Mouse (Mus musculus) left cerebral cortex, postnatal 36 days (tissue): ENCODE results near the gene Pgpep1. TPM values are rescaled to one million over a fixed set of nuclear protein-coding genes. Genes with fewer than 3 reads are reported as not detected.
A peak's percentile ranks its signal among the peaks of the same experiment; 100 is the strongest.

ENCODE experiments used
- DNase-seq, 2 experiments: peaks; one replicate each; pipeline ENCODE4 v3.0.0; 2021 to 2022; ENCODE audit warnings: low spot score in 2 of 2, mixed read lengths in 1 of 2
- intact Hi-C: fragments of 180-260 bp; cut with DNase I; formaldehyde crosslinking; loops from one replicate; pipeline ENCODE4 v1.15.1; 2025
- total RNA-seq, 2 experiments: library from RNA; stranded (reverse); gene quantifications; 2 replicates each; pipeline ENCODE4 v1.2.3; 2021

Gene Pgpep1
- total RNA-seq: 10 to 100 TPM; 11.6 to 17.2 TPM

- no peak for DNase-seq
These were observed at the start of gene Pgpep1 for GRCm38 (mm10) chr8:70660273-70660725. TSS of gene Pgpep1 (minus strand) at chr8:70660388.

GRCm38 (mm10) chr8:70709794-70710193, 49.6 kb upstream of the Pgpep1 start:
- DNase-seq: no peak
- intact Hi-C loops: loop anchor here (10.0 kb wide), 1 partner anchor 45 kb away; the partner anchor contains the start of gene Rab3a

More at GRCm38 (mm10) chr8:70660273-70660725, at the start of gene Pgpep1:
- intact Hi-C loops: loop anchor here (5.0 kb wide), 1 partner anchor 33 kb away; no protein-coding TSS in a partner anchor

DNA sequence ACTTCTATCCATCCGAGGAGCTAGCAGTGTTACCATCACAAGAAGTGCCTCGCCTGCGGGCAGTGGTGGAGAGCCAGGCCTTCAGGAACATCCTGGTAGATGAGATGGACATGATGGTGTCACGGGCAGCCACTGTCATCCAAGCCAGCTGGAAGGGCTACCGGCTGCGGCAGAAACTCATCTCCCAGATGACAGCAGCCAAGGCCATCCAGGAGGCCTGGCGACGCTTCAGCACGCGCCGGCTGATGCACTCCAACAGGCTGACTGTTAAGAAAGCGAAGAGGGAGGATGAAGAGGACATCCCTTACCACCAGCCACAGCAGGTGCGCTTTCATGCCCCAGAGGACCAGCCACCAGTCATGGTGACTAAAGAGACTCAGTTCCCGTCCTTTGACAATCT, 48.1 kb upstream of the Pgpep1 start:
- intact Hi-C loops: loop anchor here (10.0 kb wide), 1 partner anchor 47 kb away; the partner anchor contains the start of gene Rab3a
- DNase-seq: no peak

DNA sequence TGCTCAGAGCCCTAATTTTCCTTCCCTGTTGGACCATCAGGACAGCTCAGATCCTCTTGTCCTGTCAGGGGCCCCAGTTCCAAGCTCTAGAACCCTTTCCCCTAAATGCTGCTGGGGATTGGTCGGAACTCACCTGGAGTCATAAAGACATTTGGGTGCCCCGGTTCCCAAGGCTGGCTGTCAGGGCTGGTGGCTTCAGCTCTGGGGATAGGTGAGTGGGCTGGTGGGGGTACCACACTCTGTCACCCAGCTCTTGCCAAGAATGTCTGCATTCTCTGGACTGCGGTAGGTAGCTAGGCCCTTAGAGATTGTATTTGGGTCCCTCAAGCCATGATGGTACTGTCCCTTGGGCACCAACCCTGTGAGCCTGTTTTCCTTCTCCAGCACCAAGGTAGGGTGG, 43.1 kb upstream of the Pgpep1 start, which contains the start of gene Iqcn:
Gene Iqcn (plus strand): TSS at position 171 of the 400 bp plus-strand sequence.
- no peak for DNase-seq
- intact Hi-C loops: loop anchor here (5.0 to 10.0 kb wide), 2 partner anchors 52 to 91 kb away; partner anchors contain the start of gene Rab3a

DNA sequence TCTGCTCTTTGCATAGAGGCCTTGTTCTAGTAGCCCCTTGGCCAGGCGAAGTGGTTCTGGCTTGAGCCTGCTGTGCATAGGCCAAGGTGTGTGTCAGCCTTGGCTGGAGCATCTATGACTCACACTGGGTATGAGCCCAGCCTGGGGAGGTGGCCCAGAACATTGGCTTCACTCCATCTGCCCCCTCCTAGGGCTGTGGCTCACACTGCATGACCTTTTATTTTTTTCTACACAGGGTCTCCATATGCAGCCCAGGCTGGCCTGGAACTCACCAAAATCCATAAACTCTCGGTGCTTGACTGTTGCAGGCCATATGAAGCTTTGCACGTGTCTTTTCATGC, 42.6 kb upstream of the Pgpep1 start:
- DNase-seq: no peak
- intact Hi-C loops: loop anchor here (5.0 to 10.0 kb wide), 2 partner anchors 52 to 91 kb away; partner anchors contain the start of gene Rab3a

DNA sequence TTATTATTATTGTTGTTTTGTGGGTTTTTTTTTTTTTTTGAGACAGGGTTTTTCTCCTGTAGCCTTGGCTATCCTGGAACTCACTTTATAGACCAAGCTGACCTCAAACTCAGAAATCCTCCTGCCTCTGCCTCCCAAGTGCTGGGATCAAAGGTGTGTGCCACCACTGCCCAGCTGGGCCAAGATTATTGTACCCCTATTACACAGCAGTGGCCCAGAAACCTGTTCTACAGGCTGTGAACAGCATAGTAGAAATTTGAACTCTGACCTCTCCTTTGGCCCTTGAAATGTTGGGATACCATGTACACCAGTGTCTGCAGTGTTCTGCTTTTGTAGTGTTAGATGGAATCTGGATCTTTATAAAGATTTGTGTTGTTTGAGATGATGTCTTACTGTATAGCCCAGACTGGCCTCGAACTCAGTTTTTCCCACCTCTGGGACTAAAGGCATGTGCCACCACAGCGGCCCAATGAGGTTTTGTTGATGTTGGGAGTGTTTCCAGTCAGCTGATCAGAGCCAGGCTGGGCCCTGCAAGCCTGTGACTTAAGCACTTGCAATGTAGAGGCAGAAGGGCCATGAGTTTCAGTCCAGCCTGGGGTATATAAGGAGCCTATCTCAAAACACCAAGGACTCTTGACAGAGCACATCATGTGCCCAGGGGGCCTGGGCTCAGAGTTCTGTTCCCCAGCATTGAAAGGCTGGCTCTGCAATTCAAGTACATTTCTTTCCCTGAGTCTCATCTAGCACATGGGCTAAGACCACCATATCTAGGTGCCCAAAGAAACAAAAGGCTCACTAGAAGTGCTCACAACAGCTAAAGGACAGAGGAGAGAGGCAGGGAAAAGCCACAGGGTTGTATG, 42.0 kb upstream of the Pgpep1 start:
- no peak for DNase-seq
- intact Hi-C loops: loop anchor here (5.0 to 10.0 kb wide), 2 partner anchors 53 to 90 kb away; partner anchors contain the start of gene Rab3a

DNA sequence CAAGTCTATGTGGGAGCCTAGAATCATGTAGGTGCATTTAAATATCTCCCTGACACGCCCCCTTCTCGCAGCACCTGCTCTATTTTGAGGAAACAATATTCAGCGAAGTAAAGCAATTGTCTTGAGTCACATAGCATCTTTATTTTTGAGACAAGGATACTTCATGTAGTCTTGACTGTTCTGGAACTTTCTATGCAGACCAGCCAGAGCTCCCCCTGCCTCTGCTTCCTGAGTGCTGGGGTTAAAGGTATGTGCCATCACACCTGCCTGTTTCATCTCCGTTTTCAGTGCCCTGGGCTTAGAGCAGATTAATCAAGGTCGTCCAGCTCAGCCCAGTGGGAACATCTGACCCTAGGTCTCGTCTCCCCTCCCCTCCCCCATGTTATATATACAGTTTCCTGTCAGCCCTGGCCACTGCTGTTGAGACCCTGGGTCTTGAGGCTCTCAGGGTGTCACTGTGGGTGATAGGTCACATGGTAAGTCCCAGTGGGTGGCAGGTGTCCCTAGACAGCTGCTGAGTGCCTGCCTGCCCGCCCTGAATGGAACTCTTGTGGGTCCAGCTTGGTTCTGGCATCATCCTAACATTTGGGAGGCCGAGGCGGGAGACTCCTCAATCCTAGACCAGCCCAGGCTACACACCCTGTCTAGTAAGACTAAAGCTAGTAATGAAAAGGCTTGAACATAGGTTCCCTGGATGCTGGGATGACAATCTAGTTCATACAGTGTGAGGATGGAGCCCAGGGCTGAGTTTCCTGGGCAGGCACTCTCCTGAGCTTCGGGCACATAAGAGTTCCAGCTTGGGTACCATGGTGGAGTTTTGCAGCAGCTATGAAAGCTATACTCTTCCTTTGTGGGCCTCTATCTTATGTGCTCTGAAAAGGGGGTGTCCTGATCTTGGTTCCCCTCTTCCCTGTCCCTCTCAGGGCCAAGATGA, 41.1 kb upstream of the Pgpep1 start:
- no peak for DNase-seq
- intact Hi-C loops: loop anchor here (5.0 to 10.0 kb wide), 2 partner anchors 53 to 89 kb away; partner anchors contain the start of gene Rab3a

DNA sequence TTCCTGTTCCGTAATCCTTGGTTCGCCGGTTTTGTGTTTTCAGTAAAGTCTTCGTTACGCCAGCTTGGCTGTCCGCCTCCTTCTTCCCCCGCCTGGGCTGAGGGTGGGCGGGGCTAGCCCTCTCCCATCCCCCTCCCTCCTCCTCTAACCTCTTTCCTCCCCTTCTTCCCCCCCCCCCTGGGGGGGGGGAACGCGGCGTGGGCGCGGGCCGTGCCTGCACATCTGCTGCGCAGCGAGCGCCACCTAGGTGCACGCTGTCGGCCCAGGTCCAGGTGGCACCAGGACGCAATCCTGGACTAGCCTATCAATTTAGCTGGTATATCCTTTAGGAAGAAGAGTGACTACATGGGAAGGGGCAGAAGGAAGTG, 40.4 kb upstream of the Pgpep1 start:
- DNase-seq: peak; percentile 82 to 84
- intact Hi-C loops: loop anchor here (5.0 to 10.0 kb wide), 2 partner anchors 54 to 88 kb away; partner anchors contain the start of gene Rab3a

DNA sequence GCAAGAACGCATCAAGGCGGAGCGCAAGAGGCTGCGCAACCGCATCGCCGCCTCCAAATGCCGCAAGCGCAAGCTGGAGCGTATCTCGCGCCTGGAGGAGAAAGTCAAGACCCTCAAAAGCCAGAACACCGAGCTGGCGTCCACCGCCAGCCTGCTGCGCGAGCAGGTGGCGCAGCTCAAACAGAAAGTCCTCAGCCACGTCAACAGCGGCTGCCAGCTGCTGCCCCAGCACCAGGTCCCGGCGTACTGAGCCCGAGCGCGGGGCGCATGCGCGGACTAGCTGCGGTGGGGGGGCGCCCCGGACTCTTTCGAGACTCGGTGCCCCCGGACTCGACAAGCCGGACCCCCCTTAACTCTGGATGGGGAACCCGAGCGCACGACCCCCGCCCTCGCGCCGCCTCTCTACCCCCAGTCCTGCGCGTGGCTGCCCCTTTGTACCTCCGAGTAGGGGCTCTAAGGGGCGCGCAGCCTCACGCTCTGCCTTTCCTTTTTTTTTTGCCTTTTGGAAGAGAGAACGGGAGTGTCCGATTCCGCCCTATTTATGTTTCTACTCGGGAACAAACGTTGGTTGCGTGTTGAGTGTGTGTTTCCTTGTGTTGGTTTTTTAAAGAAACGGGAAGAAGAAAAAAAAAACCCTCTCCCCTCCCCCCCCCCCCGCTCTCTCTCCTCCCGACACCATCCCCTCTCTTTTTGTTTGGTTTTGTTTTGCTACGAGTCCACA, 39.8 kb upstream of the Pgpep1 start:
- intact Hi-C loops: loop anchor here (5.0 to 10.0 kb wide), 2 partner anchors 55 to 88 kb away; partner anchors contain the start of gene Rab3a
- DNase-seq: peak; percentile 82 to 83

GRCm38 (mm10) chr8:70699116-70699833, 39.1 kb upstream of the Pgpep1 start:
- DNase-seq: peak; percentile 63 to 78
- intact Hi-C loops: no loop called here

GRCm38 (mm10) chr8:70698310-70699109, 38.3 kb upstream of the Pgpep1 start, which contains the start of gene Jund:
TSS of gene Jund (plus strand) at chr8:70698949.
- intact Hi-C loops: loop anchor here (1.0 kb wide), 1 partner anchor 25 kb away; the partner anchor contains the start of gene Lsm4
- peak; percentile 99 to 100 for DNase-seq

DNA sequence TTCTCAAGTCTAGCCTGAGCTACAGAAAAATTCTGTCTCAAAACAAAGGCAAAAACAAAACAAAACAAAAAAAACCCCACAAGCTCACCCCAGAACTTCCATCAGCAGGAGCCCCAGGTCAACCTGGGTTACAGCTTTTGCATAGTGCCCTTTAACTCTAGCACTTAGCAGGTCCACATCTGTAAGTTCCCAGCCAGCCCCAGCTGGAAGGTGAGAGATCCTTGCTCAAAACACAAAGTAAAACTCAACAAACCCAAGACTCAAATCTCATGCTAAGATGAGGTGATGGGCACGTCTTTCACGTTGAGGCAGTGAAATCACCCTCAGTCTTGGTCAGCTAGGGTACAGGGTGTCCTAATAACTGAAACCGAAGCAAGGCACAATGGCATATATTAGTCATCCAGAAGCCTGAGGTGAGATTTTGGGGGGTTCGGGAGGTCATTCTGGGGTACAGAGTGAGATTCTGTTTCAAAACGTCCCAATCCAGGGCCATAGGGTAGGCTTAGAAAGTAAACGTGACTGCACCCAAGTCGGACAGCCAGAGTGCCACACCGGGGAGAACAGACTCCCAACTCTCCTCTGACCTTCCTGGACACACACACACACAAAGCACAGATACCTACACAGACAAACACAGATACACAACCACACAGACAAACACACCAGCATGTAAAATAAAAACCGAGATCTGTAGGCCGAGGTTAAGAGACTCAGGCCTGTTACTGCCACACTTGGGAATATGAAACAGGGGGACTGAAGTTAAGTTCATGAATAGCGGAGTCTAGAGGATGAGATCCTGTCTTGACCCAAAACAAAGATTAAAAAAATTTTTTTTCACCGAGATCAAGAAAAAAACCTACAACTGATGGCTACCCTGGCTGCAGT, 37.4 kb upstream of the Pgpep1 start:
- no peak for DNase-seq
- intact Hi-C loops: loop anchor here (1.0 kb wide), 1 partner anchor 24 kb away; the partner anchor contains the start of gene Lsm4

- no peak for DNase-seq
- intact Hi-C loops: no loop called here
These were observed 36.8 kb upstream of the Pgpep1 start for GRCm38 (mm10) chr8:70696946-70697345.

DNA sequence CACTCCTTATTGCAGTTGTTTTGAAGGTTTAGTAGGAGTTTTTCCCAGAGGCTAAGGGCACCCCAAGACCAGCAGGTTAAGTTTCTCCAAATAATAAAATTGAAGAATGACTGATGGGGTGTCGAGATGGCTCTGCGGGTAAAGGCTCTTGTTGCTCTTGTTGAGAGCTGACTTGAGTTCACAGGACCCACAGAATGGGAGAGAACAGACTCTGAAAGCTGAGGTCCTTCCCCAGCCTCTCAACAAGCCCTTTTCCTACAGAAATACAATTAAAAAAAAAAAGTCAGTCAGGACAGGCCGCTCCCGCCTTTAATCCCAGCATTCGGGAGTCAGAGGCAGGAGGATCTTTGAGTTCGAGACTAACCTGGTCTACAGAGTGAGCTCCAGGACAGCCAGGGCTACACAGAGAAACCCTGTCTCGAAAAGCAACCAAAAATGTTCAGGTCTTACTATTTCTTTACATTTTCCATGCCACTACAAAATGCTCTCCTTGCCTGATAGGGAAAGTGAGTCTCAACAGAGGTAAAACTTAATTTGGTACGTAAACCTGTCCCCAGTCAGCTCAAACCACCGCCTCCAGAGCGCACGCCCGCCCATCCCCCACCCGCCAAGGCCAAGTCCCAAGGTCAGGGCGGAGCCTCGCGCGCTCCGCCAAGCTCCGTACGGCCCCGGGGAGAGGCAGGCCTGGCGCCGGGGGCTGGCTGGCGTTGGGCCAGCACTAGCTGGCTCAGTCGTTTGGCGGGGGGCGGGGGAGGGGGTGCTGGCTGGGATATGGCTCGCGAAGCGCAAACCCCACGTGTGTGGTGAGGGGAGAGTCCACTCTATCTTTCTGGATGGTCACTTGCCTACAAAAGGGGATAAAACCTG, 36.1 kb upstream of the Pgpep1 start:
- intact Hi-C loops: no loop called here
- DNase-seq: no peak

- DNase-seq: no peak
- intact Hi-C loops: no loop called here
These were observed 35.3 kb upstream of the Pgpep1 start for GRCm38 (mm10) chr8:70695318-70696018.
